Mouse (Mus musculus) kidney, embryonic 16.5 days (tissue): Measurements from ENCODE around the gene Ddx28. TPM values are rescaled to one million over a fixed set of nuclear protein-coding genes. Genes with fewer than 3 reads are reported as not detected.
A peak's percentile ranks its signal among the peaks of the same experiment; 100 is the strongest.
"Not testable (repeated sequence)": the region's sequence is repeated elsewhere in the genome, so short reads cannot be mapped to it uniquely, and the experiment has no call there.

ENCODE experiments used
- ATAC-seq: fragments of 200-750 bp; cut with Nextera tagmentation; 2 replicates; pipeline ENCODE4 v1.8.0; 2017; ENCODE audit warnings: moderate TSS enrichment; ENCODE audit not compliant: low FRiP score, low TSS enrichment
- H3K27ac ChIP-seq: fragments of 300-500 bp; sonication (generic); 2 replicates; pipeline ENCODE4 v1.5.1; 2014; ENCODE audit warnings: low read length
- H3K27me3 ChIP-seq: fragments of 300-500 bp; sonication (generic); 2 replicates; pipeline ENCODE4 v1.6.1; 2014; ENCODE audit warnings: low read length, control low read depth, mixed read lengths; ENCODE audit not compliant: insufficient read depth
- H3K36me3 ChIP-seq: fragments of 300-500 bp; sonication (generic); 2 replicates; pipeline ENCODE4 v1.6.1; 2014; ENCODE audit warnings: low read length, control low read depth, mixed read lengths; ENCODE audit not compliant: insufficient read depth
- H3K4me1 ChIP-seq: fragments of 300-500 bp; sonication (generic); 2 replicates; pipeline ENCODE4 v1.6.1; 2014; ENCODE audit warnings: low read length, control low read depth, mixed read lengths; ENCODE audit not compliant: insufficient read depth
- H3K4me2 ChIP-seq: fragments of 300-500 bp; sonication (generic); replicated peaks from 2 replicates; pipeline ENCODE4 v1.6.1; 2014; ENCODE audit warnings: low read depth, low read length
- H3K4me3 ChIP-seq: fragments of 300-500 bp; sonication (generic); 2 replicates; pipeline ENCODE4 v1.5.1; 2014; ENCODE audit warnings: mild to moderate bottlenecking, low read length
- H3K9ac ChIP-seq: fragments of 300-500 bp; sonication (generic); replicated peaks from 2 replicates; pipeline ENCODE4 v1.6.1; 2014; ENCODE audit warnings: low read length
- H3K9me3 ChIP-seq: fragments of 300-500 bp; sonication (generic); 2 replicates; pipeline ENCODE4 v1.6.1; 2016; ENCODE audit warnings: low read length, control low read depth
- WGBS: fragments of 180-500 bp; shearing (Covaris S2); extraction: QIAGEN DNeasy Blood & Tissue Kit; methylation state at CpG from one replicate; pipeline ENCODE4 v1.1.7; 2014; 5-methylcytosine and 5-hydroxymethylcytosine counted together
- polyA plus RNA-seq: library from polyadenylated mRNA; unstranded; fragments of >200 nt; fragmentation: Nextera tagmentation; extraction: Ambion mirVana; gene quantifications from 2 replicates; pipeline ENCODE4 v1.2.1, GENCODE M21; 2015

Ddx28 gene
- polyA plus RNA-seq, 1 experiment from 2014 or later: 19.8 TPM

DNA sequence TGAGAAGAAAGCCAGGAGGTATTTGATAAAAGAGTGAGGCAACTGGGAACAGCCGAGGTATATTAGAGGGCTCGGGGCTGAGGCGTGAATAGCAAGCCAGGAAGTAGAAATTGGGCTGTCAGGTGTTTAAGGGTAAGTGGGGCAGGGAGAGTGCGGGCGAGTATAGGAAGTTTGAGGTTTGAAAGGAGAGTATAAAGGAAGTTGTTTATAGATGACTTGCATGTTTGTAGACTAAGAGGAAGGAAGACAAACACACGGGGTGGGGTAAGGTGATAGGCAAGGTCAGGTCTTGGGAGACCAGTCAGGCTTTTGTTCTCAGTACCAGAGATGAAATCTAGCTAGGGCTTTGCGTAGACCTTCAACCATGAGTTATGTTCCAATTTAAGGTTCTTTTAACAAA, 5.4 kb upstream of the Ddx28 start:
- Histone ChIP-seq H3K4me2 (no peak overlapping the region), H3K9ac (no peak overlapping the region), H3K9me3 (no peaks in the 10 kb centered on the region), H3K27me3 (no peaks in the 10 kb centered on the region), H3K4me3 (no peak overlapping the region), H3K4me1 (no peaks in the 10 kb centered on the region), H3K36me3 (peaks cover 10% of the 10 kb centered on the region; the same call in 1 of the 2 replicates), H3K27ac (no peak overlapping the region)
- ATAC-seq: no peak
- 88% methylated on average over 7 of the region's 7 CpGs for WGBS

DNA sequence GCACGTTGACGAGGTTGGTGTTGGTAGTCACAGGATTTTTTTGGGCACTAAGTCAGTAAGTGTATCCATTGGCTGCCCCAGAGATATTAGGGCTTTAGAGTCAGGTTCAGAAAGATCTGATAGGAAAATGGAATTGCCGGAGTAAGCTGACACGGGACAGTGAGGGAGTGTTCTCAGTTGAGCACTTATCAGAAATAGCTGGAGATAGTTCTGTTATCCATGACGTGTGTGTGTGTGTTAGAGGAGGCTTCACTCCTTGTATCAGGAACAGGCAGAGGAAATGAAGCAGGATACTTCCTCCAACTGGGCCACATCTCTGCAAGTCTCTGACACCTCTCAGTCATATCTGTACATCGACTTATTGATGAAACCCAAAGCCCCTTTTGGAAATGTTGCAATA, 4.6 kb upstream of the Ddx28 start:
- H3K27ac ChIP-seq: no peak overlapping the region
- WGBS: 95% methylated on average over 6 of the region's 6 CpGs
- ATAC-seq: no peak
- H3K4me2 ChIP-seq: no peak overlapping the region
- H3K27me3 ChIP-seq: no peaks in the 10 kb centered on the region
- H3K9ac ChIP-seq: no peak overlapping the region
- H3K4me3 ChIP-seq: no peak overlapping the region
- H3K9me3 ChIP-seq: no peaks in the 10 kb centered on the region
- H3K4me1 ChIP-seq: peaks cover 3% of the 10 kb centered on the region; the same call in 1 of the 2 replicates
- peaks cover 10% of the 10 kb centered on the region; the same call in 1 of the 2 replicates for H3K36me3 ChIP-seq

DNA sequence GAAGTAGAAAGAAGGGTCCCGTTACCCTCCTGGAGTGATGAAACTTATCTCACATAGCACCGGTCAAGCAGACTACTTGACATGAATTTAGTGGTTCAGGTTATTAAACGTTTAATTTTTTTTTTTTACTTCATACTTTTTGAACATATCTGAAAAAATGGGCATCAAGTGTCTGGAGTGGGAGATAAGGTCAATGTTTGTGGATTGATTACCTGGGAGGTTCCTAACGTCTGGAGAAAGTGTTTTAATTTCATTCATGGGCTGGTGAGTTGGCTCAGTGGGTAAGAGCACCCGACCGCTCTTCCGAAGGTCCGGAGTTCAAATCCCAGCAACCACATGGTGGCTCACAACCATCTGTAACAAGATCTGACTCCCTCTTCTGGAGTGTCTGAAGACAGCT, 521 bp upstream of the Ddx28 start:
- not testable (repeated sequence) for H3K36me3 ChIP-seq, H3K27me3 ChIP-seq, H3K27ac ChIP-seq, H3K9me3 ChIP-seq, ATAC-seq
- Histone ChIP-seq H3K4me3 (peak overlapping the region; percentile 92), H3K4me1 (peaks cover 13% of the 10 kb centered on the region), H3K4me2 (peak overlapping the region; percentile 98), H3K9ac (peak overlapping the region; percentile 88)
- 83% methylated on average over 8 of the region's 8 CpGs for WGBS

DNA sequence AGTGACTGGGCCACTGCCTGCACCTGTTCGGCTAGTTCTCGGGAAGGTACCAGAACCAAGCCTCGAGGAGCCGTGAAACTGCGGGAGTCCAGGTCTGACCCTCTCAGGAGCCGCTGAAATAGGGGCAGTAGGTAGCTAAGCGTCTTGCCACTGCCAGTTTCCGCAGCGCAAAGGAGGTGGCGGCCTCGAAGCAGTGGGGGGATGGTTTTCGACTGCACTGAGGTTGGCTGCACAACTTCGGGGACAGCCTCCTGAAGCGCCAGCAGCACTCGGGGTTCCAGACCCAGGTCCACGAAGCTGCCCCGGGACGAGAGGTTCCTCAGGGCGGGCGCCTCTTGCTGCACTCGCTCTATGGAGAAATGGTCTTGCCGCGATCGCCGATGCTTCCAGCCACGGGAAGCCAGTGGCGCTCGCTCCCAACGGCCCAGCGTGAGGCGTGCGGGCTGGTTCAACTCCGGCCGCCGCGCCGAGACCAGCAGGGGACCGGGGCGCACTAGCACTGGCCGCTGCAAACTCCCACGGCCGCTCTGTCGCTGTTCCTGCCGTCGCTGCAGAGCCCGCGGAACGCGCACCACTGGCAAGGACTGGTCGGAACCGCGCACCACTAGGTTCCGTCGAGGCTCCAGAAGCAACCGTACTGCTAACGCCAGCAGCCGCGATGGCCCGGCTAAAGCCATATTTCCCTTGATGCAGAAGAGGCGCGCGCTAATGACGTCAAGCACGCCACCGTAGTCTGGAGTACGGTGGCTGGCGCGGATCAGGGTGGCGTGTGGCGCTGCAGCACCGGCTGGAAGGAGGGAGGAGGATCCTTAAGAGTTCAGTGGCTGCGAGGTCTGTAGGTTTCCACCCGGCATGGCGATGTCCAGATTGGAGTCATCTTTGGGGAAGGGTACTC, 687 bp downstream of the Ddx28 start:
- Histone ChIP-seq H3K27ac (peak overlapping the region; percentile 67; the same call in 1 of the 2 replicates), H3K4me2 (peak overlapping the region; percentile 98), H3K9me3 (no peaks in the 10 kb centered on the region), H3K4me1 (peaks cover 13% of the 10 kb centered on the region), H3K27me3 (no peaks in the 10 kb centered on the region), H3K4me3 (peak overlapping the region; percentile 92), H3K9ac (peak overlapping the region; percentile 88), H3K36me3 (0 out of 2 replicates have a peak, but pooled peaks cover 4% of the 10 kb centered on the region)
- ATAC-seq: peak; percentile 95
- WGBS: under 1% methylated on average over 74 of the region's 74 CpGs

DNA sequence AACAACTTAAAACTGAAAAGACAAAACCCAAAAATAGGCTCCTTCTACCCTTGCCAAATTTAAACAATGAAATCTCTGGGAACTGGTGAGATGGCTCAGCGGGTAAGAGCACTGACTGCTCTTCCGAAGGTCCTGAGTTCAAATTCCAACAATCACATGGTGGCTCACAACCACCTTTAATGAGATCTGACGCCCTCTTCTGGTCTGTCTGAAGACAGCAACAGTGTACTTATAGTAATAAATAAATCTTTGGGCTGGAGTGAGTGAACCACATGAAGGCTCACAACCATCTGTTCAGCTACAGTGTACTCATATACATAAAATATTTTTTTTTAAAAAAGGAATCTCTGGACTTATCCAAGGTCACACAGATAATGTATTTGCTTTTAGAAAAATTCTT, 3.8 kb downstream of the Ddx28 start:
- H3K27ac ChIP-seq, H3K4me3 ChIP-seq, H3K9ac ChIP-seq, ATAC-seq, H3K4me2 ChIP-seq, H3K36me3 ChIP-seq, H3K9me3 ChIP-seq, H3K27me3 ChIP-seq: not testable (repeated sequence)
- 71% methylated on average over 3 of the region's 3 CpGs for WGBS
- peaks cover 13% of the 10 kb centered on the region for H3K4me1 ChIP-seq

DNA sequence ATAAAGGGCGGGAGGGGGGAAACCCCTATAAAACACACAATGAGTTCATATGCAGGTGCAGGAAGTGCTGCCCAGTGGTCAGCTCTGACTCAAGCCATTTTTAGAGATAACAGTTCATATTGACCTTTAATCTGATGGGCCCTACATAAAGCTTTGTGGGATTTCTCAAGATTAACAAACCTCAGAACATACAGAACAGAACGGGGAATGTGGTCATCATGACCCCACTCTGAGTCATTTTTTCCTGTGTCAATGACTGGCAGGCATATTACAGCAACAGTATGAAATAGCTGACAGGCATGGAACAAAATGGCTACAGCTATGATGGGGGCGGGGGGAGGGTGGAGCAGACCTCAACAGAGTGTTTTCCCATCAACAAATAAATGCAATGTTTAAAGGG, 4.5 kb downstream of the Ddx28 start:
- Histone ChIP-seq H3K27ac (no peak overlapping the region), H3K4me2 (no peak overlapping the region), H3K4me1 (peaks cover 13% of the 10 kb centered on the region), H3K36me3 (0 out of 2 replicates have a peak, but pooled peaks cover 4% of the 10 kb centered on the region), H3K4me3 (no peak overlapping the region), H3K9me3 (no peaks in the 10 kb centered on the region), H3K9ac (no peak overlapping the region), H3K27me3 (no peaks in the 10 kb centered on the region)
- 81% methylated on average over 3 of the region's 3 CpGs for WGBS
- no peak for ATAC-seq

DNA sequence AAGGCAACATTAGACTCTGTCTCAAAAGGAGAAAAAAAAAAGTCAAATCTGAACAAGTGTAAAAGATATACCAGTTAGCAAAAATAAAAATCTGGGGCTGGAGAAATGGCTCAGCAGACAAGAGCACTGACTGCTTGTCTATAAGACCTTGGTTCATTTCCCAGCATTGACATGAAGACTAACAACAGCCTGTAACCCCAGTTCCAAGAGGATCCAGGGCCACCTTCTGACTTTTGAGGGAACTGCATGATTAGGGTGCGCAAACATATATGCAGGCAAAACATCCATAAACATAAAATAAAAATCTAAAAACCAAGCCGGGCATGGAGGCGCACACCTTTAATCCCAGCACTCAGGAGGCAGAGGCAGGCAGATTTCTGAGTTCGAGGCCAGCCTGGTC, 5.3 kb downstream of the Ddx28 start:
- Histone ChIP-seq H3K27ac (no peak overlapping the region), H3K9me3 (no peaks in the 10 kb centered on the region), H3K36me3 (0 out of 2 replicates have a peak, but pooled peaks cover 4% of the 10 kb centered on the region), H3K4me1 (peaks cover 10% of the 10 kb centered on the region), H3K4me2 (no peak overlapping the region), H3K9ac (no peak overlapping the region), H3K27me3 (no peaks in the 10 kb centered on the region), H3K4me3 (no peak overlapping the region)
- ATAC-seq: no peak
- 89% methylated on average over 4 of the region's 4 CpGs for WGBS

DNA sequence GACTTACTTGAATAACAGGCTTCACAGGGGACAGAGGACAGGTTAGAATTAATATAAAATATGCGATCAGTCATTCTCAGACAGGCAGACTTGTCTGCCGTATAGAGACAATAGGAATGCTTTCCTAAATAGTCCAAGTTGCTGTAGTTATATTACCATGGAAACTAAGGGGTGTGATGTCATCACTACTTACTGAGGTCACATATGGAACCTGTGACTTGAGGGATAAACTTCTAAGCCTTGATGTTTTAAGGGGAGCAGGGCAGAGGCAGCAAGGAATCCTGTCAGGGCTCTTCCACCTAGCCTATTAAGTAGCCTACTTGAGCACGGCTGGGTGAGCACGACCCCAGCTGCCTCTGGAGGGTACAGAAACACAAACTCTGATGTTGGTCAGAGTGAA, 5.8 kb downstream of the Ddx28 start, which contains the start of gene Dpep2nb:
Gene Dpep2nb, minus strand, starts transcription at position 101 of the 400 bp plus-strand sequence.
- H3K27ac ChIP-seq: no peak within 1 kb of the TSS
- H3K27me3 ChIP-seq: no peaks in the 10 kb centered on the region
- H3K9ac ChIP-seq: no peak within 1 kb of the TSS
- no peak for ATAC-seq
- no peak within 1 kb of the TSS for H3K4me2 ChIP-seq
- H3K4me1 ChIP-seq: peaks cover 10% of the 10 kb centered on the region
- no peaks in the 10 kb centered on the region for H3K9me3 ChIP-seq
- WGBS: 63% methylated on average over 4 of the region's 4 CpGs
- H3K36me3 ChIP-seq: 0 out of 2 replicates have a peak, but pooled peaks cover 4% of the 10 kb centered on the region
- no peak within 1 kb of the TSS for H3K4me3 ChIP-seq

DNA sequence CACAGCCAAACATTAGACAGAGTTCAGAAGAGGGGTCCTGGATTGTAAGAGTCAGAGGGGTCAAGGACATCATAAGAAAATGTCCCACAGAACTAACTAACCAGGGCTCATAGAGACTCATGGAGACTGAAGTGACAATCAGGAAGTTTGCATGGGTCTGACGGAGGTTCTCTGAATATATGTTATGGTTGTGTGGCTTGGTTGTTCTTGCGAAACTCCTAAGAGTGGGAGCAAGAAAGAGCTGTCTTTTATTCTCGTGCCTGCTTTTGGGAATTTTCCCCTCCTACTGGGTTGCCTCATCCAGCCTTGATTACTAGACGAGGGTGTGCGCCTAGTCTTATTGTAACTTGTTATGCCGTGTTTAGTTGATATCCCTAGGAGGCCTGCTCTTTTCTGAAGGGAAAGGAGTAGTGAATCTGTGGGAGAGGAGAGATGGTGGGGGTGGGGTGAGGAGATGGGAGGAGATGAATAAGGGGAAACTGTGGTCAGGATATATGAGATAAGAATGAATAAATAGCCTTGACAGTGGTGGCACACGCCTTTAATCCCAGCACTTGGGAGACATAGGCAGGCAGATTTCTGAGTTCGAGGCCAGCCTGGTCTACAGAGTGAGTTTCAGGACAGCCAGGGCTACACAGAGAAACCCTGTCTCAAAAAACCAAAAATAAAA, 7.0 kb downstream of the Ddx28 start:
- H3K9me3 ChIP-seq: no peaks in the 10 kb centered on the region
- ATAC-seq: no peak
- no peaks in the 10 kb centered on the region for H3K27me3 ChIP-seq
- no peaks in the 10 kb centered on the region for H3K4me1 ChIP-seq
- H3K4me2 ChIP-seq: no peak overlapping the region
- WGBS: 80% methylated on average over 8 of the region's 8 CpGs
- H3K9ac ChIP-seq: no peak overlapping the region
- H3K27ac ChIP-seq: no peak overlapping the region
- H3K36me3 ChIP-seq: 0 out of 2 replicates have a peak, but pooled peaks cover 4% of the 10 kb centered on the region
- no peak overlapping the region for H3K4me3 ChIP-seq

DNA sequence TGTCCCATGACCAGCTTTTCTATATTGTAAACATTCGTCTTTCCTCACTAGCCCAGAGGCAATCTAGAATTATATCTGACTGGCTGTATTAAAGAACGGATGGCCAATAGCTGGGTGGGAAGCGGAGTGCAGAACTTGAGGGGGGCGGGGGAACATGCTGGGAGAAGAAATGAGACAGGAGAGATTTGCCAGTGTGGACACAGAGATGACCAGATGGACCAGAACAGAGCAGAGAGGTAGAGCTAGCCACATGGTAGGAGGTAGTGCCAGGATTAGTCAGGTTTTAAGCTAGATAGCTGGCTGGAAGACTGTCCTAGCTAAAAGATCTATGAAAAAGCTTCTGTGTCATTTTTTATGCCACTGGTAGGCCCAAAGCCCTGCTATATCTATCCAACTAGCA, 9.8 kb downstream of the Ddx28 start:
- Histone ChIP-seq H3K27ac (no peak overlapping the region), H3K4me2 (no peak overlapping the region), H3K4me1 (no peaks in the 10 kb centered on the region), H3K9me3 (no peaks in the 10 kb centered on the region), H3K36me3 (no peaks in the 10 kb centered on the region), H3K4me3 (no peak overlapping the region), H3K9ac (no peak overlapping the region), H3K27me3 (no peaks in the 10 kb centered on the region)
- ATAC-seq: no peak
- WGBS: 80% methylated on average over 4 of the region's 4 CpGs
